ENCODE assay signal across 8 mouse cellular contexts in the genomic region with DNA sequence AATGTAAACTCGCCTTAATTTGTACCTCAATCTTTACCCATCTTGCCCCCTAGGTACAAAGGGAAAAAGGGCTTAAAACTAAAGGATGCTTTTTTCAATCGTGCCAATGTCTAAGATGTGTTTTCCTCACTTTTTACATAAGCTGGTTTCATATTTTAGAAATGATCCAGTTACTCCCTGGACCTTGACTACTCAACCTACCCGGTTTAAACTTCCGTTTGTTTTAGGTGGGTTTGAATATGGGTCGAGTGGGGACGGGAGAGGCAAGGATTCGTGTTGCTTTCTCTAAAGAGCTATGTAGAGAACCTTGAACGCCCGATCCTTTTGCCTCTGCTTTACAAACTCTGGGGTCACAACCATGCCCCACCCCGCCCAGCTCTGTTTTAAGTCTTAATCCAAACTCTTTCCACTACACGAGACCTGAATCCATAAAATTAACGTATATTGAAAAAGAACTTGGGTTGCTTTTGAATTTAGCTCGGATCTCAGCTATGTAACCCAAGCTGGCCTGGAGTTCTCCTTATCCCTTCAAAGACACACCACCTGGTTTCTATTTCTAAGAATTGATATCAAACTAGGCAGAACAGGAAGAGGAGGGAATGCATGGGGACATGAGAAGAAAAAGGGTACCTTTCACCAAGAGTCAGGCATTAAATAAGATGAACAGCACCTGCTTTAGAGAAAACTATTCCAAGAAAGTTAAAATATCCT. TPM values are rescaled to one million over a fixed set of nuclear protein-coding genes. Genes with fewer than 3 reads are reported as not detected.
A peak's percentile ranks its signal among the peaks of the same experiment; 100 is the strongest.
DNase-seq lines count a peak whose midpoint lies in the region; ATAC-seq and TF ChIP-seq lines count a peak whose summit lies in the region.

No protein-coding gene starts in this region.

- no peaks in the 10 kb centered on the region for H3K9me3 ChIP-seq in forebrain, embryonic 16.5 days (ENCODE audit: control insufficient read depth, low read length)
- H3K9me3 ChIP-seq in midbrain, embryonic 10.5 days (replicated peaks), result no peaks in the 10 kb centered on the region

- peak overlapping the region; percentile 84 for H3K4me2 ChIP-seq in forebrain, embryonic 16.5 days (ENCODE audit: low read length)

- peaks cover 34% of the 10 kb centered on the region for H3K27me3 ChIP-seq in forebrain, embryonic 16.5 days (replicated peaks; ENCODE audit: control insufficient read depth, insufficient read depth, low read length)
- peaks cover 41% of the 10 kb centered on the region for H3K27me3 ChIP-seq in midbrain, embryonic 10.5 days (ENCODE audit: low read depth, poor library complexity, severe bottlenecking)

- H3K4me1 ChIP-seq in bone marrow macrophage, adult 2 months (ENCODE audit: control insufficient read depth, insufficient read depth, low read length), result peaks cover 6% of the 10 kb centered on the region
- peaks cover 6% of the 10 kb centered on the region for H3K4me1 ChIP-seq in forebrain, embryonic 16.5 days (replicated peaks; ENCODE audit: control insufficient read depth, insufficient read depth, low read length)
- H3K4me1 ChIP-seq in midbrain, embryonic 10.5 days, result peaks cover 29% of the 10 kb centered on the region

- no peak overlapping the region for H3K27ac ChIP-seq in bone marrow macrophage, adult 2 months (ENCODE audit: insufficient read depth, low read depth, low read length)
- H3K27ac ChIP-seq in forebrain, embryonic 16.5 days (ENCODE audit: low read length), result no peak overlapping the region
- no peak overlapping the region for H3K27ac ChIP-seq in midbrain, embryonic 10.5 days (replicated peaks)

- H3K36me3 ChIP-seq in forebrain, embryonic 16.5 days (ENCODE audit: control insufficient read depth, insufficient read depth), result 0 out of 2 replicates have a peak, but pooled peaks cover under 1% of the 10 kb centered on the region
- 0 out of 2 replicates have a peak, but pooled peaks cover 4% of the 10 kb centered on the region for H3K36me3 ChIP-seq in midbrain, embryonic 10.5 days

- no peak overlapping the region for H3K9ac ChIP-seq in forebrain, embryonic 16.5 days (replicated peaks; ENCODE audit: low read depth, low read length)

- TF ChIP-seq CTCF in bone marrow macrophage, adult 2 months (IDR thresholded peaks at IDR 0.05; ENCODE audit: low read depth, low read length), result no peak

- WGBS in forebrain, embryonic 16.5 days, result 23% methylated on average over 13 of the region's 13 CpGs
- WGBS in midbrain, embryonic 10.5 days, result 21% methylated on average over 13 of the region's 13 CpGs

- intact Hi-C loops in gastrocnemius, postnatal 36 days (cut with DNase I), result no loop called here

- no peak for TF ChIP-seq POLR2A in bone marrow macrophage, adult 2 months (IDR thresholded peaks at IDR 0.05; ENCODE audit: borderline replicate concordance, low read depth, low read length)

- peak; percentile 21 for DNase-seq in kidney, adult 9 months
- DNase-seq in kidney, postnatal 25 days, result no peak
- DNase-seq in midbrain, embryonic 10.5 days (ENCODE audit: low spot score), result peak; percentile 16
- no peak for DNase-seq in ovary, adult 18-20 months (ENCODE audit: low spot score)
- DNase-seq in kidney, postnatal 36 days, result no peak
- no peak for DNase-seq in gastrocnemius, postnatal 36 days

- peak overlapping the region; percentile 93 for H3K4me3 ChIP-seq in bone marrow macrophage, adult 2 months (ENCODE audit: insufficient read depth, low read length)
- H3K4me3 ChIP-seq in forebrain, embryonic 16.5 days (replicated peaks; ENCODE audit: low read length), result no peak overlapping the region; the same call in 1 of the 2 replicates
- peak overlapping the region; percentile 92 for H3K4me3 ChIP-seq in midbrain, embryonic 10.5 days

- ATAC-seq in forebrain, embryonic 16.5 days, result no peak

RNA-seq across cellular contexts. Expression of gene Gpbp1, which starts 1.3 kb away (rescaled TPM):
- polyA plus RNA-seq in bone marrow macrophage, adult 2 months (2012; ENCODE audit: insufficient read depth, insufficient read length, missing spikeins), result 47.7 and 50.8 TPM in 2 replicates
- 107 and 122 TPM in 2 replicates for polyA plus RNA-seq in forebrain, embryonic 16.5 days (2015; fragmentation: Nextera tagmentation; extraction: Ambion mirVana)
- 97.9 and 102 TPM in 2 replicates for polyA plus RNA-seq in midbrain, embryonic 10.5 days (2016; fragmentation: Nextera tagmentation; extraction: Ambion mirVana)
- 10 to 100 TPM; 39.9 to 45.1 TPM for total RNA-seq in gastrocnemius, postnatal 36 days (2021)

RNA-seq across cellular contexts. Expression of gene Gm49496, which starts 58.5 kb away (rescaled TPM):
- polyA plus RNA-seq in bone marrow macrophage, adult 2 months (2012; ENCODE audit: insufficient read depth, insufficient read length, missing spikeins), result not detected in 2 replicates
- not detected in 2 replicates for polyA plus RNA-seq in forebrain, embryonic 16.5 days (2015; fragmentation: Nextera tagmentation; extraction: Ambion mirVana)
- polyA plus RNA-seq in midbrain, embryonic 10.5 days (2016; fragmentation: Nextera tagmentation; extraction: Ambion mirVana), result not detected in 2 replicates
- not detected for total RNA-seq in gastrocnemius, postnatal 36 days (2021)

Comparison
In these comparisons a context has a peak if more than half of its experiments do, and no peak if none do; other contexts are left out.
1. DNase-seq: peak in kidney, adult 9 months (single experiment) and midbrain, embryonic 10.5 days (single experiment); none in kidney, postnatal 25 days (0 of 2), ovary, adult 18-20 months (single experiment), kidney, postnatal 36 days (0 of 2) and gastrocnemius, postnatal 36 days (0 of 2).